Mouse (Mus musculus) embryo, embryonic 10.5 days (tissue): ENCODE results near the gene Tmem30c.
A peak's percentile ranks its signal among the peaks of the same experiment; 100 is the strongest.

Experiments used
- DNase-seq: peaks from one replicate; pipeline ENCODE4 v3.0.0-alpha.2; 2015; ENCODE audit warnings: low spot score

The Tmem30c gene

DNA sequence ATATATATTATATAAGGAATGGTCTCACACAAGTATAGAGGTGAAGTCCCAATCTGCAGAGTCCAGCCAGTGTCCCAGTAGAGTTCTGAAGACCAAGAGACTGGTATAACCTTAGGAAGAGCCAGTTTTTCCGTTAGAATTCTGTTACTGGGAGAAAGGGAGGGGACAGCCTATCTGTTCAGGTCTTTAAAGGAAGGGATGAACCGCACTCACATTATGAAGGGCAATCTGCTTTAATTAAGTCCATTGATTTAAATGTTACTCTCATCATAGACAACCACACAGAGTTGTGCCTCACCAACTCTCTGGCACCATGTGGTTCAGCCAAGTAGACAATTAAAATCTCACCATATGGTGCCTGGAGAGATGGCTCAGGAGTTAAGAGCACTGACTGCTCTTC is at the start of gene Tmem30c:
Gene Tmem30c, minus strand, starts transcription at position 101 of the 400 bp plus-strand sequence.
- no peak for DNase-seq

DNA sequence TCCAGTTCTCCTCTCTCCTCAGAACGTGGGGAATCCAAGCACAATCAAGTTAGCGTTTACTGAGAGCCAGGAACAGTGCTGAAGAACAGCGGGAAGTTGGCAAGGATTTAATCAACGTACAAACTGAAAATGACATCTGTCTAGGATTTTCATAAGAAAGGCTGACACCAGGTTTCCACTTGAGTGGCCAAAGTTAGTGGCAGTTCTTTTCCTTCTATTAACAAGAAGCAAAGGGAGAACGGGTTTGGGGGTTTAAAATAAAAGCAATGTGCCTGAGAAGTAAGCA is 47.9 kb upstream of the Tmem30c start:
- DNase-seq = no peak

DNA sequence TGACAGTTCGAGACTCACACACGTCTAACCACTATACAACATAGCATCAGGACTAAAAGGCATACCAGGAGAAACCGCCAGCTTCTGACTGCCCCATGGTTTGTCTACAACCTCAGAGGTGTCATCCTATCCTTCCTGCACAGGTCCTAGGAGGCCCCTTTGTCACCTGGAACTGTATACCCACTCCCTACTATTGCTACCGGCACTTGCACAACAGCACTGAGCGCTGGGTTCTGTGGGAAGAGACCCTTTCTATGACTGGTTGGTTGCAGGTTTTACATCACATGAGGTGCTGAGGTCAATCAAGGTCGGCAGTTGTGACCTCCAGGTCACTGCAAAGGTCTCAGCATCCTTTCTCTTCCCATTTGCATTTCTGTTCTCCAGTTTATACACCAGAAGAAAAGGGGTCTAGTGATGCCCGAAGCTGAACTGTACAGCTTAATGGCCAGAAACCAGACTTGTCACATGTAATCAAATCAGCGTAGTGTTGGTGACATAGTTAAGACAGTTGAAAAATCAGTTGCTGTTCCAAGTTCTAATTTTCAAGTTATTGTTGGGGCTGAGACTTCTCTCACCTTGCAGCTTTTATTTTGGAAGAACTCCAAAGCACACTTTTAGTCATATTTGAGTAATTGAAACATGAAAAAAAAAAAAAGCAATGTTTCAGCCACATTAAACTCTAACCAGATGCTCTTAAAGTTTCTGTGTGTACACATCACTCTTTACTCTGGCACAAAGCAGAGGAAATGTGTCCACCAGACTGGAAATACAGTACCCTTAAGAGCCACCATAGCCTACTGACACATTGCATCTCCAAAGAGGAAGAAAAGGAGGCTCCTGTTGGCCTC is 47.3 kb upstream of the Tmem30c start:
- no peak for DNase-seq

DNA sequence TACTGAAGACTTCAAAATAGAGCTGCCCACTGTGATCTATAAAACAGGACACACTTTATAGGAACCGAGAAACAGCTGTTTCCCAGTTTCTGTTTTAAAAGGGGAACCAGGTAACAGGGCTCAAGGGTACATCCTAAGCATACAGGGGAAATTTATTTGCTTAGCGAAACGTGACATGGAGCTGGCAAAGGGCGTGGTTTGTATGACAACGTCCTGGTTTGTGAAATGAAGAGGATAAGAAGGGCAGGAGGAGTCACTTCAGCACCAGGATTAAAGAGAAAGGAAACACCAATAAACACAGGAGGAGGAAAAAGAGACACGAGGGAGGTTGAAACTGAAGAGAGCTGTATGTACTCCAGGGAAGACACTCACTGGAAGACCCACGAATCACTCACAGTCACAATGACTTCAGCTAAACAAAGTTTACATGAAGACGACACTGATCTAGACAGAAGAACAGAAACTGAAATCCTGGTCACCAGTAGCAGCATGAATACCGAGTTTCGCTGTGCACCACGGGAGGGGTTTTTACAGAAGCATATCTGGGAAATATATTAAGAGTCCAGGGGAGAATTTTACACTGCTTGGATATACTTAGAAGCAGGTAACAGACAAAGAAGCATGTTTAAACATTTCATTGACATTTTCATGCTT is 44.2 kb upstream of the Tmem30c start:
- DNase-seq = no peak

- DNase-seq = no peak
Measured at GRCm38 (mm10) chr16:57332301-57332700, 39.6 kb upstream of the Tmem30c start.

DNA sequence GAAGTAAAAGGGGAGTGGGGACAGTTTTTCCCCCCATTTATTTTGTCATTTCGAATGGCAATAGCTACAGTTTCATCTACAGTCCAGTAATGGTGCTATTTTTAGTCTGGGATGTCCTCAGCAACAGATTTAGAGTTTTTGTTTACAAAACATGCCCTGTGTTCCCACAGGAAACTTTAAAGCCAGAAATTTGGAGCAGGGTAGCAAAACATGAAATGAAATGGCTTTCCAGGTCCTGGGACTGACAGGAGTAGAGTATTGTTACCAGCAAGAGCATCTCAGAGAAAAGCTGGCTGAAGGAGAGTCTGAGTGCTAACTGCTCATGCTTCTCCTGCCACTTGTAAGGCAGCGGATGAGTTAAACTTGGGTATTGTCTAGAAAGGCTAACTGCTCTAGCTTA is 37.4 kb upstream of the Tmem30c start:
- DNase-seq = no peak

- no peak for DNase-seq
Measured at GRCm38 (mm10) chr16:57329028-57329427, 36.4 kb upstream of the Tmem30c start.

DNA sequence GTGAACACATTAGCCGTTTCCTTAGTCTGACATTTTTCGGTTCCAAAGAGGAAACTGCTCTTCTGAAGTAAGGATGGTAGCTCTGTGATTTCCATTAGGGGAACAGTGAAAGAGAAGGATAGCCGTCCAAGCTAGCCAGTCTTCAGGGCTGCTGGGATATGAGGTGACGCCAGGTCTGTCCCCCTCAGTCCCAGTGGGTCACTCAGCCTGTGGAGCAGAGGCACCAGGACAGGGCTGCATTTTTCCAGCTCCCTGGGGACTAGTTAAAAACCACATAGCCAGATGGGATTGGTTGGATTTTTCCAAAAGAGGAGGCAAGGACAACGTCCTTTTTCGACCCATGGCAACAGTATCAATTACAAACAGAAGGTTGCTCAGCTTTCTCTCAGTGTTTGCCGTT is 34.3 kb upstream of the Tmem30c start:
- DNase-seq = no peak

DNA sequence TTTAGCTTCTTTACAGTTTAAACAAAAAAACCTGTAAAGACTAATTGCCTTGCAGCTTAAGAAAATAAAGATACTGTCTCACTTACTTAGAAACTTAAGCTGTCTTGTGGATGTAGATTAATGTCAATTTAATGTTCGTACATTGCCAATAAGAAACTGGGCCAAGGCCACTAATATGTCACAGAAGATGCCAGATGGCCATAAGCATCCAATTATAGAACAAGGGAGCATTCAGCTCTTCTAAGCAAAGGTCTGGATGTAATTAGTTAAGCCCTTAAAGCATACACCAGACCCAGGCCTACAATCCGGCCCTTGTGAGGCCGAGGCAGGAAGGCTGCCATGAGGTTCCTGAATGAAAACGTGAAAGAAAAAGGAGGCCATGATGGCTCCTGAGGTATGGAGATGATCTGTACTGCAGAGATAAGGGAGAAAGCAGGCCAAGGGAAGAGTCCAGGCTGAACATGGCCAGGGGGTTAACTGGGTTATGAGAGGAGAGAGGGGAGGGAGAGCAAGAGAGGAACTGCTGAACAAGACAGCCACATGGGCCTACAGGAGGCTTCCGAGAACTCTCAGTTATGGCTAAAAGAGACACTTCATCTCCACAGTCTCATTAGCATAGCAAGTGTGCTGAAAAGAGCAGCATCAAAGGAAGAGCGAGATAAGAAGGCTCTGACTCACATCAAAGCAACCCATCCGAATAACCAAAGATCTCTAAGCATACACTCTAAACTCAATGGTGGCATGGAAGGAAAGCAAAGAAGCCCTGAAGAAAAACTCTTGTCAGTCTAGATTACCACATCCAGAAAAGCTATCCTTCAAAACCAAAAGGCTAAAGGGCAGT is 26.8 kb upstream of the Tmem30c start:
- peak; percentile 50 for DNase-seq

DNA sequence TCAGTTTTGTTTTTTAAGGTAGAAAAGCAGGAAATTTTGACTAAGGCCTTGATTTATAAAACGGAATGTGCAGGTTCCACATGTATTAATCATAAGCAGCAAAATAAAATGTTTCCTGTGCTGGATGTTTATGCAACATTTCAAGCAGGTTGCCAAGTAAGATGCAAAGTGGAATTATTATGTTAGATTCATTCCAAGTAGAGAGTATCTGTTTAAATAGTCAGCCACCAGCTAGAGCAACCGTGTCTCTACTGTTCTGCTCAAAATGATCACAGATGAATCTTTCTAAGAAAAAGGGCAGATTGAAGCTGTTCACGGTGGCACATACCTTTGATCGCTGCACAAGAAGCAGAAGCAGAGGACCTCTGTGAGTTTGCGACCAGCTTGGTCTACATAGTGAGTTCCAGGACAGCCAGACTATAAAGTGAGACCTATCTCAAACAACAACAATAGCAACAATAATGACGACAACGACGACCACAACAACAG is 26.0 kb upstream of the Tmem30c start:
- no peak for DNase-seq

DNA sequence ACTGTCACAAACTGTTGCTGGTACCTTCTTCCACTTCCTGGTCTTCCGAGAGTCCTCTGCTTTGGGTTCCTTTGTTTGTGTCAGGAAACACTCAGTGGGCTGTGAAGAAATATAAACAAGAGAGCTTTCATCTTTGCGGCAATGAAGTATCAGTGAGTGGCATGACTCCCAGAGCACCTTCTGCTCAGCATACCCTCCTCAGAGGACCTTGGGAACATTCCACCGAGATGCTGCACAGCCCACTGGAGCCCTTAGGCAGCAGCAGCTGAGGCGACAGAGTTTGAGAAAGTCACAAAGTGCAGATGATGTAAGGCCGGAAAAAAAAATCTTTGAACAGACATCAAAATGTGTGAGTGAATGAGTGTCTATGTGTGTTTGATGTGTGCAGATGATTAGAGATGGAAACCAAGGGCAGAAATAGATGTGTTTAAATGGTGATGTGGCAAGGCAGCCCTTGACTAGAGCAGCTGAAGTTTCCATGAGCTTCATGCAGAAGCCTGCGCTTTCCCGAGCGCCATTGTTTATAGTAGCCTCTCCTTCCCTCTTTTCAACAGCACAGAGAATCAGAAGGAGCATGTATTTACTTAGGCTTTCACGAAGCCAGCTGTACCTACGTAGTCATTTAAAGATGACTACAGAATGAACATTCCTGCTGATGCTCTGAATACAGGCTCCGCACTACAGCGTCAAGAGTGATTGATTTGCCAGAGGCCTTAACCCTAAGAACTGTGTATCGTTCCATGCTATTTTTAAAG is 25.4 kb upstream of the Tmem30c start:
- DNase-seq = peak; percentile 25

DNA sequence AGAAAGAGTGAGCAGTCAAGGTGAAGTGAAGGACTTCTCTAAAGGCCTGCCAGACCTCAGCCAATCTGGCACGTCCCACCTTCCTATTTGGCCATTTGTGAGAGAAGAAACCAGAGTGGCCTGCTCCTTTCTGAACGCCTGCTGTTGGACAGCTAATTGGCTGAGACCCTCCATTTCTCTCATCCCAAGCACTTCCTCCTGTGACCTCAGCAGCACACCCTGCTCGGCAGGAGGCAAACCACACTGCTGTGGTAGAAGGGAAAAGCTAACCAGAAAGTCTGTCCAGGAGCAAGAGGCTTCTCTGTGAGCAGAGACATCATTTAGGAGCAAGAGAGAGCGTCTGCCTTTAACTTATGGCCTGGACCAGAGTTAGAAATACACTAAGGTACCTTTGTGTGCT is 24.5 kb upstream of the Tmem30c start:
- DNase-seq = no peak

DNA sequence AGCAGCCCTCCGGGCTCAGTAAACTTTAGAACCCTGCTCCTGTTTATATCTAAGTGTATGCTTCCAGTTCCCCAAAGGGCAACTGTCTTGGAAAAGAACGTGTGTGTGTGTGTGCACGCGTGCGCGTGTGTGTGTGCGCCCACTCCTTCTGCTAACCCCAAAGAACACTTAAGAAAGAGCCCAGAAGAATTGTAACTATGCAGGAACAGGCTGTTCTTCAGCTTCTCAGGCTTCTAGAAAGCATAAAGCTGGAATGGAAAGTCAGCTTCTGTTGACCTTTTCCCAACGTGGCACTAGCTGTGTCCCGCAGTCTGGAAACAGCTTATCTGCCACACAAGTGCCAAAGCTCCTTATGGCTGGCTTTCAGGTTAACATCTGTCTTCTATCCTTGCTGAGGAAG is 22.4 kb upstream of the Tmem30c start:
- no peak for DNase-seq

GRCm38 (mm10) chr16:57314236-57314635 is 21.6 kb upstream of the Tmem30c start:
- no peak for DNase-seq

GRCm38 (mm10) chr16:57313487-57313886 is 20.8 kb upstream of the Tmem30c start:
- DNase-seq = no peak

DNA sequence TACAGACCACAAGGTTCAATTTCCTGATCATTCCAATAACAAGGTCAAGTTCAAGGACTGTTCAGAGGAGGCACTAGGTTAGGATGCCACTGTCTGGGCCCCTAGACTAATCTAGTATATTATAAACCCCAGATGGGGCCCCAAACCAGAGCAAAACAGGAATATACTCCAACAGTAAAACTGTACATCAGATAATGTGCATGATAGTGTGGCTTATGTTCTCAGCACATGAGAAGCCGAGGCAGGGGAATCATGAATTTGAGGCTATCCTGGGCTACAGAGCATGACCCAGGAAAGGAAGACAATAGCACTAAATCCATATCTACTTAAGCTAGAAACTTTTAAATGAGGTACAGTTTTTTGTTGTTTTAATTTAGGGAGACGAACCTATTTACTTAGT is 19.5 kb upstream of the Tmem30c start:
- no peak for DNase-seq

GRCm38 (mm10) chr16:57305463-57305862 is 12.8 kb upstream of the Tmem30c start:
- no peak for DNase-seq

DNA sequence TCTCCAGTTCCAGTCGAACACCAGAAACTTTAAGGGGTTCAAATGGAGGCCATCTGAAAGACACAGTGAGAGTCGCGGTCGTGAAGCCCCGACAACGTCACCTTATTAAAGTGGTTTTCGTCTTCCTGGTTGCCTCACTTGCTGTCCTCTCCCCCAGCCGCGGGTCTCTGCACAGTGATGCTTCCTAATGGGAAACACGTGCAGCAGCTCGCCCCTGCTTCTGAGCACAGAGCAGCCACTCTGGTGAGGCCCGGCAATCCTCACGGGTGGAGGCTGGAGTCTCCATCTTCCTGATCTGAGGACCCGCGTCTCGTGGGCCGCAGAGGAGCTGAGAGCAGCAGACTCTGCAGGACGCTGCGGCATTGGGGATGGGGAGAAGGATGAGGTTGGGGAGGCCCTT is 11.1 kb upstream of the Tmem30c start:
- DNase-seq = peak; percentile 62

DNA sequence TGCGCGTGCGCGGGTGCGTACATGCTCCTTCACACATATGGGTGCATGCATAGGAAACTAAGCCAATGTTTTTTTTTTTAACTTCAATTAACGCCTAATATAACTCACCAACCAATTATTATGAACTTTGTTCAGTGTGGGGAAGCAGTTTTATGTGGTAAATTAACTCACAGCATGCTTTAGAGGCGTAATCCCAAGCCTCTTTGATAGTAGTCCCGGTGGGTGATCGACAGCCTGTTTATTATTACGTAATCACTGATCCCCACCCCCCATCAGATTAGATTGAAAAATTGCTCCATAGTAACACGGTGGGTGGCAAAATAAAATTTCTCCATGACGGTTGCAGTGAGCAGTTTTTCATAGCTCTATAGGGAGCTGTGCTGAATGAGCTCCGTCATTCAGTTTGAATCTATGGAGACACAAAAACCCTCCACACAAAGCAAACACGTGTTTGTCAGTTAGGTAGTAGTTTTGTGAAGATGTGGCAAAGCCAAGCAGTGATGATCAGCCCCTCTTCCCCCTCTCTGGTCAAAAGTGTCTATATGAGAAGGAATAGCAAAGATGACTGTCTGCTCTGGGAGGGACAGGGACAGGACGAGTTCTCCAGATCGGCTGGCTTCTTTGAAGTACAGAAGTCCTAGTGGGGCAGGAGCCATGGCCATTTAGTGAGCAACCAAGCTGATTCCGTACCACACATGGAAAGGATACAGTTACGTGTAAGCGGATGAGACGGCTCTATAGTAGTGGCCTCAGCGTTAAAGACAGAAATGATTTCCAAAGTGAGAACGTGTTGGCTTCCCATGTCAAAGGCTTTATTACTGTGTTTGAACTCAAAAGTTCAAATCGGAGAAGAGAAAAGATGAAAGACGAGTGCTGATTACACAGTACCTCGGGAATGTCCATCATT is 10.4 kb upstream of the Tmem30c start:
- DNase-seq = peak; percentile 40

GRCm38 (mm10) chr16:57301512-57302115 is 8.9 kb upstream of the Tmem30c start:
- no peak for DNase-seq
